Mouse (Mus musculus): ENCODE results near the gene Ltbp3. TPM values are rescaled to one million over a fixed set of nuclear protein-coding genes. Genes with fewer than 3 reads are reported as not detected.

Ltbp3 gene
- polyA plus RNA-seq, 2 experiments = 99.8 to 341 TPM

GRCm38 (mm10) chr19:5734325-5734724 is 6.4 kb upstream of the Ltbp3 start:
- WGBS = 77% methylated on average over 9 of the region's 9 CpGs
- no peak for ATAC-seq (ENCODE audit: low FRiP score, low read depth)

GRCm38 (mm10) chr19:5739446-5739845 is 1.3 kb upstream of the Ltbp3 start:
- TF ChIP-seq POLR2A (IDR thresholded peaks at IDR 0.05; ENCODE audit: borderline replicate concordance, extremely low read depth, insufficient read depth, insufficient read length) = no peak
- WGBS = 51% methylated on average over 2 of the region's 2 CpGs
- DNase-seq (ENCODE audit: low spot score) = no peak
- H3K36me3 ChIP-seq (ENCODE audit: control insufficient read depth, insufficient read depth, low read length) = no peaks in the 10 kb centered on the region; the same call in 1 of the 2 replicates
- no peak overlapping the region for H3K4me3 ChIP-seq (replicated peaks; ENCODE audit: low read length)
- no peaks in the 10 kb centered on the region for H3K9me3 ChIP-seq (ENCODE audit: control insufficient read depth, low read length)
- no peak overlapping the region for H3K9ac ChIP-seq (ENCODE audit: low read depth, low read length, severe bottlenecking)
- ATAC-seq (ENCODE audit: low FRiP score, low read depth) = no peak
- peaks cover 34% of the 10 kb centered on the region for H3K4me1 ChIP-seq (ENCODE audit: control insufficient read depth, insufficient read depth, low read length)
- no peak overlapping the region for H3K27ac ChIP-seq (replicated peaks; ENCODE audit: low read depth, low read length)
- no peaks in the 10 kb centered on the region for H3K27me3 ChIP-seq (ENCODE audit: control insufficient read depth, insufficient read depth, low read length)
- no peak overlapping the region for H3K4me2 ChIP-seq (replicated peaks; ENCODE audit: low read depth, low read length, severe bottlenecking)

More at GRCm38 (mm10) chr19:5734325-5734724, 6.4 kb upstream of the Ltbp3 start:
- H3K4me1 ChIP-seq (ENCODE audit: control insufficient read depth, insufficient read depth, low read length) = peaks cover 12% of the 10 kb centered on the region
- no peak overlapping the region for H3K4me3 ChIP-seq (replicated peaks; ENCODE audit: low read length)
- no peaks in the 10 kb centered on the region for H3K9me3 ChIP-seq (ENCODE audit: control insufficient read depth, low read length)
- DNase-seq (ENCODE audit: low spot score) = no peak
- no peaks in the 10 kb centered on the region for H3K27me3 ChIP-seq (ENCODE audit: control insufficient read depth, insufficient read depth, low read length)
- H3K27ac ChIP-seq (replicated peaks; ENCODE audit: low read depth, low read length) = no peak overlapping the region
- no peak overlapping the region for H3K4me2 ChIP-seq (replicated peaks; ENCODE audit: low read depth, low read length, severe bottlenecking)
- H3K36me3 ChIP-seq (ENCODE audit: control insufficient read depth, insufficient read depth, low read length) = peaks cover 8% of the 10 kb centered on the region
- no peak overlapping the region for H3K9ac ChIP-seq (ENCODE audit: low read depth, low read length, severe bottlenecking)
- TF ChIP-seq POLR2A (IDR thresholded peaks at IDR 0.05; ENCODE audit: borderline replicate concordance, extremely low read depth, insufficient read depth, insufficient read length) = no peak

- Histone ChIP-seq H3K9ac (ENCODE audit: low read depth, low read length, severe bottlenecking) (peak overlapping the region; percentile 90), H3K27me3 (ENCODE audit: control insufficient read depth, insufficient read depth, low read length) (peaks cover 5% of the 10 kb centered on the region; the same call in 1 of the 2 replicates), H3K4me1 (ENCODE audit: control insufficient read depth, insufficient read depth, low read length) (peaks cover 50% of the 10 kb centered on the region), H3K9me3 (ENCODE audit: control insufficient read depth, low read length) (no peaks in the 10 kb centered on the region), H3K4me3 (replicated peaks; ENCODE audit: low read length) (peak overlapping the region; percentile 89), H3K4me2 (replicated peaks; ENCODE audit: low read depth, low read length, severe bottlenecking) (peak overlapping the region; percentile 78), H3K36me3 (ENCODE audit: control insufficient read depth, insufficient read depth, low read length) (peaks cover 3% of the 10 kb centered on the region), H3K27ac (replicated peaks; ENCODE audit: low read depth, low read length) (peak overlapping the region; percentile 96)
- TF ChIP-seq POLR2A (IDR thresholded peaks at IDR 0.05; ENCODE audit: borderline replicate concordance, extremely low read depth, insufficient read depth, insufficient read length) = no peak
- ATAC-seq (ENCODE audit: low FRiP score, low read depth) = peak; percentile 84
- DNase-seq (ENCODE audit: low spot score) = peak; percentile 86
- under 1% methylated on average over 47 of the region's 55 CpGs for WGBS
Measured at GRCm38 (mm10) chr19:5741641-5742240, 1.0 kb downstream of the Ltbp3 start.

GRCm38 (mm10) chr19:5742241-5742641 is 1.5 kb downstream of the Ltbp3 start:
- under 1% methylated on average over 29 of the region's 32 CpGs for WGBS
- peaks cover 50% of the 10 kb centered on the region for H3K4me1 ChIP-seq (ENCODE audit: control insufficient read depth, insufficient read depth, low read length)
- no peak for TF ChIP-seq POLR2A (IDR thresholded peaks at IDR 0.05; ENCODE audit: borderline replicate concordance, extremely low read depth, insufficient read depth, insufficient read length)
- peak overlapping the region; percentile 89 for H3K4me3 ChIP-seq (replicated peaks; ENCODE audit: low read length)
- H3K36me3 ChIP-seq (ENCODE audit: control insufficient read depth, insufficient read depth, low read length) = peaks cover 7% of the 10 kb centered on the region
- H3K9ac ChIP-seq (ENCODE audit: low read depth, low read length, severe bottlenecking) = peak overlapping the region; percentile 90
- H3K9me3 ChIP-seq (ENCODE audit: control insufficient read depth, low read length) = no peaks in the 10 kb centered on the region
- DNase-seq (ENCODE audit: low spot score) (no peak), ATAC-seq (ENCODE audit: low FRiP score, low read depth) (peak; percentile 27; the same call in 1 of the 2 replicates)
- peak overlapping the region; percentile 96 for H3K27ac ChIP-seq (replicated peaks; ENCODE audit: low read depth, low read length)
- peak overlapping the region; percentile 78 for H3K4me2 ChIP-seq (replicated peaks; ENCODE audit: low read depth, low read length, severe bottlenecking)
- H3K27me3 ChIP-seq (ENCODE audit: control insufficient read depth, insufficient read depth, low read length) = peaks cover 5% of the 10 kb centered on the region; the same call in 1 of the 2 replicates

GRCm38 (mm10) chr19:5743576-5743975 is 2.9 kb downstream of the Ltbp3 start:
- no peak overlapping the region for H3K27ac ChIP-seq (replicated peaks; ENCODE audit: low read depth, low read length)
- peaks cover 5% of the 10 kb centered on the region; the same call in 1 of the 2 replicates for H3K27me3 ChIP-seq (ENCODE audit: control insufficient read depth, insufficient read depth, low read length)
- peak overlapping the region; percentile 78 for H3K4me2 ChIP-seq (replicated peaks; ENCODE audit: low read depth, low read length, severe bottlenecking)
- no peak for ATAC-seq (ENCODE audit: low FRiP score, low read depth)
- no peaks in the 10 kb centered on the region for H3K9me3 ChIP-seq (ENCODE audit: control insufficient read depth, low read length)
- H3K36me3 ChIP-seq (ENCODE audit: control insufficient read depth, insufficient read depth, low read length) = peaks cover 10% of the 10 kb centered on the region
- no peak for DNase-seq (ENCODE audit: low spot score)
- WGBS = 45% methylated on average over 5 of the region's 5 CpGs
- peak overlapping the region; percentile 90 for H3K9ac ChIP-seq (ENCODE audit: low read depth, low read length, severe bottlenecking)
- peaks cover 50% of the 10 kb centered on the region for H3K4me1 ChIP-seq (ENCODE audit: control insufficient read depth, insufficient read depth, low read length)
- H3K4me3 ChIP-seq (replicated peaks; ENCODE audit: low read length) = peak overlapping the region; percentile 89
- no peak for TF ChIP-seq POLR2A (IDR thresholded peaks at IDR 0.05; ENCODE audit: borderline replicate concordance, extremely low read depth, insufficient read depth, insufficient read length)
